Mouse (Mus musculus) stomach, embryonic 14.5 days (tissue): ENCODE results near the gene Mef2a. TPM values are rescaled to one million over a fixed set of nuclear protein-coding genes. Genes with fewer than 3 reads are reported as not detected.

Source experiments
- ATAC-seq: fragments of 200-750 bp; cut with Nextera tagmentation; 2 replicates; pipeline ENCODE4 v1.8.0; 2017; ENCODE audit warnings: low read depth, moderate TSS enrichment; ENCODE audit not compliant: insufficient number of reproducible peaks, insufficient read depth, low FRiP score
- H3K27ac ChIP-seq: fragments of 300-500 bp; sonication (generic); 2 replicates; pipeline ENCODE4 v1.5.1; 2014; ENCODE audit warnings: mild to moderate bottlenecking, low read length, moderate library complexity, mixed read lengths
- H3K27me3 ChIP-seq: fragments of 300-500 bp; sonication (generic); 2 replicates; pipeline ENCODE4 v1.6.1; 2014; ENCODE audit warnings: low read length, control low read depth, mixed read lengths; ENCODE audit not compliant: control insufficient read depth, insufficient read depth
- H3K36me3 ChIP-seq: fragments of 300-500 bp; sonication (generic); 2 replicates; pipeline ENCODE4 v1.6.1; 2014; ENCODE audit warnings: mild to moderate bottlenecking, control low read depth, low read length, moderate library complexity, mixed read lengths; ENCODE audit not compliant: control insufficient read depth, insufficient read depth
- H3K4me1 ChIP-seq: fragments of 300-500 bp; sonication (generic); 2 replicates; pipeline ENCODE4 v1.6.1; 2014; ENCODE audit warnings: low read length, control low read depth, mixed read lengths; ENCODE audit not compliant: control insufficient read depth, insufficient read depth
- H3K4me2 ChIP-seq: fragments of 300-500 bp; sonication (generic); replicated peaks from 2 replicates; pipeline ENCODE4 v1.6.1; 2014; ENCODE audit warnings: low read depth, low read length, control low read depth
- H3K4me3 ChIP-seq: fragments of 300-500 bp; sonication (generic); 2 replicates; pipeline ENCODE4 v1.5.1; 2014; ENCODE audit warnings: low read depth, low read length, control low read depth
- H3K9ac ChIP-seq: fragments of 300-500 bp; sonication (generic); replicated peaks from 2 replicates; pipeline ENCODE4 v1.6.1; 2014; ENCODE audit warnings: low read depth, mild to moderate bottlenecking, control low read depth, low read length, moderate library complexity, mixed read lengths
- H3K9me3 ChIP-seq: fragments of 300-500 bp; sonication (generic); 2 replicates; pipeline ENCODE4 v1.6.1; 2016; ENCODE audit warnings: low read depth, low read length, control low read depth; ENCODE audit not compliant: control insufficient read depth
- WGBS: fragments of 180-500 bp; shearing (Covaris S2); extraction: QIAGEN DNeasy Blood & Tissue Kit; methylation state at CpG from one replicate; pipeline ENCODE4 v1.1.7; 2014; 5-methylcytosine and 5-hydroxymethylcytosine counted together
- polyA plus RNA-seq: library from polyadenylated mRNA; unstranded; fragments of >200 nt; fragmentation: Nextera tagmentation; extraction: Ambion mirVana; gene quantifications from 2 replicates; pipeline ENCODE4 v1.2.1, GENCODE M21; 2014

Gene Mef2a
- polyA plus RNA-seq, 1 experiment from 2014 or later = 48.0 TPM

DNA sequence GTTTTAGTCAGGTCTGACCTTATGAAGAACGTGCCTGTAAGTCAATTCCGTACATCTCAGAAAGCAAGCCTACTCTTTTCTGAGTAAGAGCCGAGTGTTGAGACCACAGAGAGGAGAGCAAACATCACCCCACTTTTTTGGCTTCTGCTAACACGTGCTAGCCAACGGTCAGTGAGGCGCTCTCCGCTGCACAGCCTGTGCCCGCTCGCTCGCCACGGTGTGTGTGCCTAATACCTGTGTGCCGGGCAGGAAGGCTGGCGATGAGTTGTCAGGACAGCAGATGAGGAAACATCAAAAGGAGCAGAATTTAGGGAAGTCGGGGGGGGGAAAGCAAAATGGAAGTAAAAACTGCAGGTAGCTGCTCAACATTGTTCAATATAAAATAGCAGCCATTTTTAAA, 140.2 kb downstream of the Mef2a start:
- no peak overlapping the region for H3K4me2 ChIP-seq
- no peaks in the 10 kb centered on the region for H3K9me3 ChIP-seq
- no peak overlapping the region for H3K9ac ChIP-seq
- ATAC-seq = no peak
- no peak overlapping the region for H3K4me3 ChIP-seq
- WGBS = 91% methylated on average over 14 of the region's 14 CpGs
- H3K4me1 ChIP-seq = no peaks in the 10 kb centered on the region
- peaks cover 25% of the 10 kb centered on the region for H3K36me3 ChIP-seq
- no peak overlapping the region for H3K27ac ChIP-seq
- H3K27me3 ChIP-seq = no peaks in the 10 kb centered on the region

- no peak for ATAC-seq
- Histone ChIP-seq H3K27ac (no peak overlapping the region), H3K4me1 (no peaks in the 10 kb centered on the region), H3K4me2 (no peak overlapping the region), H3K9me3 (no peaks in the 10 kb centered on the region), H3K27me3 (no peaks in the 10 kb centered on the region), H3K4me3 (no peak overlapping the region), H3K9ac (no peak overlapping the region), H3K36me3 (peaks cover 17% of the 10 kb centered on the region)
- 68% methylated on average over 3 of the region's 3 CpGs for WGBS
These were observed 142.0 kb downstream of the Mef2a start for GRCm38 (mm10) chr7:67230640-67231140.

DNA sequence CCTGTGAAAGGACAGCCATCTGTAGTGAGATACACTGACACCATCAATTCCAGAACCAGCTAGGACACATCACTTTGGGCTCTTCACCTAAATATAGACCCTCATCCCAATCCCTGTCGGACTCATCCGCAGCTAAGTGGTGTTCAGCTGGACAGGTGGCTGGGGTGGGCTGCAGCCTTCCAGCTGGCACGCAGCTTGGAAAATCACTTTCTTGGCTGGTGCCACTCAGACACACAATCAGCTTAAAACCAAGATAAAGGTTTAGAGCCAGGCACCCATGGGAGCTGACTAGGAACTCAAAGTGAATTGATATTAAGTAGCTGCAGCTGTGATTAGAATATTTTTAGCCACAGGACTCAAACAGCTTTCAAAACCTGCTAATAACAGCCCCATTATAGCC, 142.4 kb downstream of the Mef2a start:
- peaks cover 21% of the 10 kb centered on the region for H3K36me3 ChIP-seq
- H3K4me3 ChIP-seq = no peak overlapping the region
- H3K9ac ChIP-seq = no peak overlapping the region
- WGBS = 88% methylated on average over 3 of the region's 3 CpGs
- H3K27ac ChIP-seq = no peak overlapping the region
- no peaks in the 10 kb centered on the region for H3K9me3 ChIP-seq
- ATAC-seq = no peak
- H3K27me3 ChIP-seq = no peaks in the 10 kb centered on the region
- H3K4me2 ChIP-seq = no peak overlapping the region
- H3K4me1 ChIP-seq = no peaks in the 10 kb centered on the region

DNA sequence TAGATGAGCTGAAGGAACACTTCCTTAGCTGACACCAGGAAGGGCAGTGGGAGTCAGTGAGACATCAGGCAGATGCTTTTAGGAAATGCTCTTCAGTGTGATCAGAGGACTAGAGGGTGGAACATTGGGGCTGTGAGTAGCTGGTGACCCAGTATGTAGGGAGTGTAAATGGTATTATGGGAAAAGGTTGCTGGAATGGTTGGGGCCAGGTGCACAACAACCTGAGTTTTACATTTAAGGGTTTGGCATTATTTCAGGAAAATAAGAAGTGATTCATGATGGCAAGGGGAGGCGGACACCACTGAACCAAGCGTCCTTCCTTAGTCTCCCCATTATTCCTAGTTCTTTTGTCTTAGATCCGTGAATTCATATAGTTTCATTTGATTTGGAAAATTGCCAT, 143.0 kb downstream of the Mef2a start:
- Histone ChIP-seq H3K27ac (no peak overlapping the region), H3K27me3 (no peaks in the 10 kb centered on the region), H3K4me1 (no peaks in the 10 kb centered on the region), H3K4me3 (no peak overlapping the region), H3K36me3 (peaks cover 22% of the 10 kb centered on the region), H3K9me3 (no peaks in the 10 kb centered on the region), H3K9ac (no peak overlapping the region), H3K4me2 (no peak overlapping the region)
- no peak for ATAC-seq
- WGBS = 86% methylated on average over 3 of the region's 3 CpGs

- H3K27ac ChIP-seq = no peak overlapping the region
- ATAC-seq = no peak
- no peaks in the 10 kb centered on the region for H3K9me3 ChIP-seq
- WGBS = 79% methylated on average over 5 of the region's 5 CpGs
- no peak overlapping the region for H3K4me2 ChIP-seq
- no peaks in the 10 kb centered on the region for H3K4me1 ChIP-seq
- peaks cover 19% of the 10 kb centered on the region for H3K36me3 ChIP-seq
- no peaks in the 10 kb centered on the region for H3K27me3 ChIP-seq
- H3K9ac ChIP-seq = no peak overlapping the region
- no peak overlapping the region for H3K4me3 ChIP-seq
These were observed 143.6 kb downstream of the Mef2a start for GRCm38 (mm10) chr7:67228891-67229602.

GRCm38 (mm10) chr7:67228390-67228789, 144.3 kb downstream of the Mef2a start:
- Histone ChIP-seq H3K36me3 (peaks cover 19% of the 10 kb centered on the region), H3K9ac (no peak overlapping the region), H3K27ac (no peak overlapping the region), H3K4me3 (no peak overlapping the region), H3K4me1 (0 out of 2 replicates have a peak, but pooled peaks cover 6% of the 10 kb centered on the region), H3K27me3 (no peaks in the 10 kb centered on the region), H3K9me3 (no peaks in the 10 kb centered on the region), H3K4me2 (no peak overlapping the region)
- 77% methylated on average over 3 of the region's 3 CpGs for WGBS
- no peak for ATAC-seq

- 0 out of 2 replicates have a peak, but pooled peaks cover 11% of the 10 kb centered on the region for H3K4me1 ChIP-seq
- ATAC-seq = no peak
- H3K9me3 ChIP-seq = no peaks in the 10 kb centered on the region
- H3K4me3 ChIP-seq = no peak overlapping the region
- 64% methylated on average over 1 of the region's 1 CpGs for WGBS
- H3K27ac ChIP-seq = no peak overlapping the region
- H3K27me3 ChIP-seq = no peaks in the 10 kb centered on the region
- no peak overlapping the region for H3K9ac ChIP-seq
- H3K36me3 ChIP-seq = peaks cover 15% of the 10 kb centered on the region; the same call in 1 of the 2 replicates
- H3K4me2 ChIP-seq = no peak overlapping the region
These were observed 145.1 kb downstream of the Mef2a start for GRCm38 (mm10) chr7:67227538-67227937.

- Histone ChIP-seq H3K27me3 (no peaks in the 10 kb centered on the region), H3K9me3 (no peaks in the 10 kb centered on the region), H3K4me1 (0 out of 2 replicates have a peak, but pooled peaks cover 11% of the 10 kb centered on the region), H3K27ac (no peak overlapping the region), H3K4me2 (no peak overlapping the region), H3K9ac (no peak overlapping the region), H3K4me3 (no peak overlapping the region), H3K36me3 (peaks cover 8% of the 10 kb centered on the region; the same call in 1 of the 2 replicates)
- 95% methylated on average over 15 of the region's 15 CpGs for WGBS
- ATAC-seq = no peak
These were observed 146.6 kb downstream of the Mef2a start for GRCm38 (mm10) chr7:67225943-67226625.
